Mouse (Mus musculus) midbrain, embryonic 15.5 days (tissue): Measurements from ENCODE around the gene Gm973. TPM values are rescaled to one million over a fixed set of nuclear protein-coding genes. Genes with fewer than 3 reads are reported as not detected.

Experiments used
- ATAC-seq: fragments of 200-750 bp; cut with Nextera tagmentation; replicated peaks from 2 replicates; pipeline ENCODE4 v1.8.0; 2017; ENCODE audit warnings: moderate TSS enrichment
- H3K27ac ChIP-seq: fragments of 300-500 bp; sonication (generic); 2 replicates; pipeline ENCODE4 v1.5.1; 2015; ENCODE audit warnings: mild to moderate bottlenecking, inconsistent platforms
- H3K27me3 ChIP-seq: fragments of 300-500 bp; sonication (generic); replicated peaks from 2 replicates; pipeline ENCODE4 v1.6.1; 2015; ENCODE audit warnings: inconsistent platforms
- H3K36me3 ChIP-seq: fragments of 300-500 bp; sonication (generic); replicated peaks from 2 replicates; pipeline ENCODE4 v1.6.1; 2015; ENCODE audit warnings: inconsistent platforms
- H3K4me1 ChIP-seq: fragments of 300-500 bp; sonication (generic); 2 replicates; pipeline ENCODE4 v1.6.1; 2015; ENCODE audit warnings: inconsistent platforms
- H3K4me2 ChIP-seq: fragments of 300-500 bp; sonication (generic); 2 replicates; pipeline ENCODE4 v1.6.1; 2015; ENCODE audit warnings: inconsistent platforms, mild to moderate bottlenecking, moderate library complexity
- H3K4me3 ChIP-seq: fragments of 300-500 bp; sonication (generic); 2 replicates; pipeline ENCODE4 v1.5.1; 2015; ENCODE audit warnings: mild to moderate bottlenecking, inconsistent platforms
- H3K9ac ChIP-seq: fragments of 300-500 bp; sonication (generic); 2 replicates; pipeline ENCODE4 v1.6.1; 2015; ENCODE audit warnings: mild to moderate bottlenecking, inconsistent platforms
- H3K9me3 ChIP-seq: fragments of 300-500 bp; sonication (generic); 2 replicates; pipeline ENCODE4 v1.6.1; 2016; ENCODE audit warnings: inconsistent platforms
- WGBS: fragments of 180-500 bp; shearing (Covaris S2); methylation state at CpG from one replicate; pipeline ENCODE4 v1.1.7; 2015; ENCODE audit warnings: mixed read lengths; 5-methylcytosine and 5-hydroxymethylcytosine counted together
- polyA plus RNA-seq: library from polyadenylated mRNA; unstranded; fragments of >200 nt; fragmentation: Nextera tagmentation; extraction: Ambion mirVana; gene quantifications from 2 replicates; pipeline ENCODE4 v1.2.1, GENCODE M21; 2015

Gene Gm973
- polyA plus RNA-seq, 1 experiment from 2014 or later, result 10.9 TPM

DNA sequence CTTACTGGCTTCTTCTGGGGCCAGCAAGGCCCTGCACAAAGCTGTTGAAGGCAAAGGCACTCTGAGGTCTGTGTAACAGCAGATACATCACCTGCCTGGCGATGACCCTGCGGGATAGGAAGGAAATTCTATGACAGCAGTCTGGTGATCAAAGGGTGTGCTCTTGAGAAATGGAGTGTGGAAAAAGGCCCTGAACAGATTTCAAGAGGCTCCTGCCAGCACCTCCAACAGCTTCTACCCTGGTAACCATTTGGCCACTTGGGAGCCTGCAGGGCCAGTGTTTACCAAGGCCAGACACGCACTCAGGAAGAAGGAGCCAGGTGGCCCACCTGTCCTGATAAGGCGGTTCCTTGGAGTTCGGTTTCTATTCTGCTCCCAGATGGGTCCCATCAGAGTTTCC, 63.3 kb downstream of the Gm973 start:
- no peak overlapping the region for H3K27ac ChIP-seq
- no peaks in the 10 kb centered on the region for H3K36me3 ChIP-seq
- H3K4me1 ChIP-seq, result peaks cover 14% of the 10 kb centered on the region
- H3K4me2 ChIP-seq, result no peak overlapping the region
- no peaks in the 10 kb centered on the region for H3K9me3 ChIP-seq
- ATAC-seq, result no peak
- no peak overlapping the region for H3K9ac ChIP-seq
- 79% methylated on average over 5 of the region's 5 CpGs for WGBS
- H3K27me3 ChIP-seq, result no peaks in the 10 kb centered on the region
- no peak overlapping the region for H3K4me3 ChIP-seq

DNA sequence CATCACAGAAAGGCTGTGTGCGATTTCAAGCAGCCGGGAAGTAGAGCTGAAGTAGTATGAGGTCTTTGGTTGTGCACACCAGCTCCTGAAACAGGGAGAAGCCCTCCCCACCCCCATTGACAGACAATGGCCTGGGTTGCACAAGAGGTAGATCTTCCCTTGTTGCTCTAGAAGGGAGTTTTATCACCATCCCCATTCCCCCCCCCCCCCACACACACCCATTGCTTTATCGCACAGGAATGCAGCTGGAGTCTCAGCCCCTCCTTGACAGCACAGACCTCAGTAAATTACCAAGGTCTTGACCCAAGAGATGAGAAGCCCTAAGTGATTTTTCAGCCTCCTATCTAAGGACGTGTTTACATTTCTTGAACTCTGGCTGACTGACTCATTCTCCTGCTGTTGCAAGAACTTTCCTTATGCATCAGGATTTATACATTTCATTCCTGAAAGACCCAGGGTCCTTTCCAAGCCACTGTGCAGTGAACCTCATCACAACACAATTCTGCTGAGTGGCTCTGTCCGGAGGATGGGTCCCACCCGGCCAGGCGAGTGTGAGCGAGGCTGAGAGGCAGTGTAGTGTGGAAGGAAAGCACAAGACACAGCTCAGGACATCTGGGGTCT, 64.2 kb downstream of the Gm973 start:
- H3K27me3 ChIP-seq, result no peaks in the 10 kb centered on the region
- no peak overlapping the region for H3K9ac ChIP-seq
- ATAC-seq, result no peak
- no peaks in the 10 kb centered on the region for H3K36me3 ChIP-seq
- no peak overlapping the region for H3K4me3 ChIP-seq
- H3K27ac ChIP-seq, result no peak overlapping the region
- no peaks in the 10 kb centered on the region for H3K9me3 ChIP-seq
- 59% methylated on average over 8 of the region's 8 CpGs for whole genome bisulfite sequencing
- peaks cover 16% of the 10 kb centered on the region; the same call in 1 of the 2 replicates for H3K4me1 ChIP-seq
- no peak overlapping the region for H3K4me2 ChIP-seq

GRCm38 (mm10) chr1:59580880-59581279, 64.8 kb downstream of the Gm973 start:
- ATAC-seq, result no peak
- Histone ChIP-seq H3K27me3 (0 out of 2 replicates have a peak, but pooled peaks cover under 1% of the 10 kb centered on the region), H3K4me1 (peaks cover 16% of the 10 kb centered on the region; the same call in 1 of the 2 replicates), H3K4me2 (no peak overlapping the region), H3K36me3 (no peaks in the 10 kb centered on the region), H3K9ac (no peak overlapping the region), H3K4me3 (no peak overlapping the region), H3K27ac (no peak overlapping the region), H3K9me3 (no peaks in the 10 kb centered on the region)
- 85% methylated on average over 3 of the region's 3 CpGs for WGBS

- peak; percentile 64 for ATAC-seq
- Histone ChIP-seq H3K36me3 (no peaks in the 10 kb centered on the region), H3K9me3 (no peaks in the 10 kb centered on the region), H3K27me3 (0 out of 2 replicates have a peak, but pooled peaks cover 3% of the 10 kb centered on the region), H3K4me3 (no peak overlapping the region), H3K27ac (no peak overlapping the region), H3K4me1 (peaks cover 13% of the 10 kb centered on the region; the same call in 1 of the 2 replicates), H3K9ac (no peak overlapping the region), H3K4me2 (peak overlapping the region; percentile 35)
- WGBS, result 7% methylated on average over 18 of the region's 18 CpGs
These were observed 68.8 kb downstream of the Gm973 start for GRCm38 (mm10) chr1:59584656-59585410.

DNA sequence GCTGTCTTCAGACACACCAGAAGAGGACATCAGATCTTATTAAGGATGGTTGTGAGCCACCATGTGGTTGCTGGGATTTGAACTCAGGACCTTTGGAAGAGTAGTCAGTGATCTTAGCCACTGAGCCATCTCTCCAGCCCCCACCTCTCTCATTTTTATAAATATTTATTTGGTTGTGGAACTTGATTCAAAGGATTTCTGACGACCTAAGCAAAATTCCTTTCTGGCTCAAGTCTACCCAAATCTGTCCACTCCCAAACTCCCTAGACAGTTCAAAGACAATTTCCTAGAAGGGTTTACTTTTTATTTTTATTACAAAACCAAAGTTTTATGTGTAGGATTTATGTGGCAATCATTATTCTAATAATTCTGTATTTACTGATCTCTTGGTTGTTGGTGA, 73.2 kb downstream of the Gm973 start:
- WGBS, result 68% methylated on average over 1 of the region's 1 CpGs
- no peak for ATAC-seq
- Histone ChIP-seq H3K36me3 (no peaks in the 10 kb centered on the region), H3K9ac (no peak overlapping the region), H3K4me3 (no peak overlapping the region), H3K27me3 (peaks cover 16% of the 10 kb centered on the region), H3K4me2 (no peak overlapping the region), H3K9me3 (no peaks in the 10 kb centered on the region), H3K27ac (no peak overlapping the region), H3K4me1 (peaks cover 31% of the 10 kb centered on the region)

GRCm38 (mm10) chr1:59592359-59592758, 76.3 kb downstream of the Gm973 start:
- Histone ChIP-seq H3K27ac (0 out of 2 replicates have a peak overlapping the region, but pooled peaks have one; percentile 0), H3K4me1 (peaks cover 20% of the 10 kb centered on the region), H3K27me3 (peaks cover 19% of the 10 kb centered on the region), H3K4me3 (peak overlapping the region; percentile 15), H3K36me3 (no peaks in the 10 kb centered on the region), H3K4me2 (peak overlapping the region; percentile 38), H3K9ac (no peak overlapping the region; the same call in 1 of the 2 replicates), H3K9me3 (no peaks in the 10 kb centered on the region)
- WGBS, result 4% methylated on average over 10 of the region's 10 CpGs
- ATAC-seq, result peak; percentile 48

DNA sequence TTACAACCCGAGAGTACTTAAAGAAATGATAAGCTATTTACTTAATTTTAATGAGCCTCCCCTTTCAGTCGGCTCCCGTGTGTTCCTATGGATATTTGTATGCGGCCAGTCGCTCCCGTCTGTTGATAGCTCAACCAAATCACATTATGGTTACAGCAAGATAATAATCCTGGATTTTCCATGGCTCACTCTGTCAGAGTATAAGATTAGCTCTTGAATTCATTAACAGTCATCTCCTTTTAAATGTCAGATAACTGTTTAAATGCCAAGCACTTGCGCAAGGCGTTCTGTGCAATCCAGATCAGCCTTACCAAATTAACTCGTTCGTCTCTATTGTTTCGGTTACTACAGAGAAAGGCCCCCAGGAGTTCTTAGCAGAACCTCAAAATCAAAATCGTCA, 76.8 kb downstream of the Gm973 start:
- Histone ChIP-seq H3K9ac (no peak overlapping the region), H3K4me3 (peak overlapping the region; percentile 15), H3K27ac (0 out of 2 replicates have a peak overlapping the region, but pooled peaks have one; percentile 0), H3K36me3 (no peaks in the 10 kb centered on the region), H3K9me3 (no peaks in the 10 kb centered on the region), H3K4me2 (peak overlapping the region; percentile 38), H3K27me3 (peaks cover 19% of the 10 kb centered on the region), H3K4me1 (peaks cover 20% of the 10 kb centered on the region)
- peak; percentile 66 for ATAC-seq
- 7% methylated on average over 12 of the region's 12 CpGs for WGBS

GRCm38 (mm10) chr1:59593622-59594035, 77.6 kb downstream of the Gm973 start:
- H3K9me3 ChIP-seq, result no peaks in the 10 kb centered on the region
- peaks cover 19% of the 10 kb centered on the region for H3K27me3 ChIP-seq
- ATAC-seq, result no peak
- no peak overlapping the region for H3K4me2 ChIP-seq
- no peak overlapping the region for H3K4me3 ChIP-seq
- H3K4me1 ChIP-seq, result peaks cover 20% of the 10 kb centered on the region
- no peak overlapping the region for H3K9ac ChIP-seq
- H3K36me3 ChIP-seq, result no peaks in the 10 kb centered on the region
- 58% methylated on average over 2 of the region's 2 CpGs for WGBS
- no peak overlapping the region for H3K27ac ChIP-seq

- peaks cover 19% of the 10 kb centered on the region for H3K27me3 ChIP-seq
- no peak overlapping the region for H3K4me3 ChIP-seq
- H3K9me3 ChIP-seq, result no peaks in the 10 kb centered on the region
- H3K27ac ChIP-seq, result no peak overlapping the region
- WGBS, result 89% methylated on average over 11 of the region's 11 CpGs
- H3K9ac ChIP-seq, result no peak overlapping the region
- no peak for ATAC-seq
- peaks cover 20% of the 10 kb centered on the region for H3K4me1 ChIP-seq
- no peaks in the 10 kb centered on the region for H3K36me3 ChIP-seq
- H3K4me2 ChIP-seq, result no peak overlapping the region
These were observed 78.7 kb downstream of the Gm973 start for GRCm38 (mm10) chr1:59594586-59595266.

DNA sequence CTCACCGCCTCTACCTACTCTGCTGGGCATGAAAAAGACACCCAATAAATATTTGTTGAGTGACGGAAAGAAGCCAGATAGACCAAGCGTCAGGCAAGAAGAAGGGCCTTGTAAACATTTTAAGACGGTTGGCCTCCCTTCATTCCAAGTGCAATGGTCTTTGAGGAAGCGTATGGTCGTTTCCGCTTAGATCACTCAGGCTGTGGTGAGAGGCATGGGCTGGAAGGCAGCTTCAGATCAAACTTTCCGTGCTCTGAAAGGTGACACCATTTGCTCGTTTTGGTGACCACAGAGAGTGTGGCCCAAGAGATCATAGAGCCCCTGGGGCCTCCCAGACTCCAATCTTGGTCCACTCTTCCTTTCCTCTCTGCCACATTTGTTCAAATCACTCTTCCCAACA, 79.5 kb downstream of the Gm973 start:
- no peak overlapping the region for H3K4me2 ChIP-seq
- ATAC-seq, result no peak
- no peak overlapping the region for H3K27ac ChIP-seq
- peaks cover 20% of the 10 kb centered on the region for H3K4me1 ChIP-seq
- H3K27me3 ChIP-seq, result peaks cover 18% of the 10 kb centered on the region
- H3K36me3 ChIP-seq, result no peaks in the 10 kb centered on the region
- no peak overlapping the region for H3K4me3 ChIP-seq
- 87% methylated on average over 9 of the region's 9 CpGs for WGBS
- H3K9me3 ChIP-seq, result no peaks in the 10 kb centered on the region
- H3K9ac ChIP-seq, result no peak overlapping the region

- 57% methylated on average over 11 of the region's 11 CpGs for WGBS
- no peak for ATAC-seq
- Histone ChIP-seq H3K27me3 (no peaks in the 10 kb centered on the region), H3K9me3 (no peaks in the 10 kb centered on the region), H3K4me2 (no peak overlapping the region), H3K4me1 (no peaks in the 10 kb centered on the region), H3K9ac (no peak overlapping the region), H3K27ac (no peak overlapping the region), H3K4me3 (no peak overlapping the region), H3K36me3 (no peaks in the 10 kb centered on the region)
These were observed 86.7 kb downstream of the Gm973 start for GRCm38 (mm10) chr1:59602531-59603416.

- Histone ChIP-seq H3K27me3 (no peaks in the 10 kb centered on the region), H3K36me3 (no peaks in the 10 kb centered on the region), H3K9me3 (no peaks in the 10 kb centered on the region), H3K4me3 (no peak overlapping the region), H3K4me1 (no peaks in the 10 kb centered on the region), H3K27ac (no peak overlapping the region), H3K9ac (no peak overlapping the region), H3K4me2 (no peak overlapping the region)
- no peak for ATAC-seq
- WGBS, result 92% methylated on average over 2 of the region's 2 CpGs
These were observed 87.3 kb downstream of the Gm973 start for GRCm38 (mm10) chr1:59603417-59603712.
